Mouse (Mus musculus) liver, embryonic 12.5 days (tissue): ENCODE results near the gene Nisch. TPM values are rescaled to one million over a fixed set of nuclear protein-coding genes. Genes with fewer than 3 reads are reported as not detected.

Experiments
- polyA plus RNA-seq: library from polyadenylated mRNA; unstranded; fragments of >200 nt; fragmentation: Nextera tagmentation; extraction: Ambion mirVana; gene quantifications from 2 replicates; pipeline ENCODE4 v1.2.1, GENCODE M21; 2016

Nisch gene
- polyA plus RNA-seq, 1 experiment from 2014 or later, result 151 TPM

Other genes starting within 250 kb of the Nisch start
- 23.5 and 23.9 TPM in 2 replicates for gene Glt8d1, start 215.5 kb downstream of the Nisch start, polyA plus RNA-seq
- gene Spcs1, start 215.3 kb downstream of the Nisch start, polyA plus RNA-seq, result 296 and 308 TPM in 2 replicates
- gene Pbrm1, start 197.8 kb downstream of the Nisch start, polyA plus RNA-seq, result 94.9 and 95.8 TPM in 2 replicates
- 156 and 166 TPM in 2 replicates for gene Gnl3, start 197.8 kb downstream of the Nisch start, polyA plus RNA-seq
- gene Smim4, start 88.0 kb downstream of the Nisch start, polyA plus RNA-seq, result 95.4 and 103 TPM in 2 replicates
- 298 and 306 TPM in 2 replicates for gene Nt5dc2, start 85.9 kb downstream of the Nisch start, polyA plus RNA-seq
- 27.4 and 28.0 TPM in 2 replicates for gene Stab1, start 48.3 kb downstream of the Nisch start, polyA plus RNA-seq
- gene Tnnc1, start 8.6 kb downstream of the Nisch start, polyA plus RNA-seq, result 10.8 and 11.5 TPM in 2 replicates
- gene Sema3g, start 914 bp upstream of the Nisch start, polyA plus RNA-seq, result 0.04 and 0.18 TPM in 2 replicates
- 9.9 and 10.0 TPM in 2 replicates for gene Phf7, start 34.4 kb upstream of the Nisch start, polyA plus RNA-seq
- gene Bap1, start 34.5 kb upstream of the Nisch start, polyA plus RNA-seq, result 53.8 and 54.4 TPM in 2 replicates
- 0.48 and 0.57 TPM in 2 replicates for gene Dnah1, start 107.0 kb upstream of the Nisch start, polyA plus RNA-seq
- 24.1 and 24.5 TPM in 2 replicates for gene Capn7, start 119.7 kb upstream of the Nisch start, polyA plus RNA-seq
- gene Sh3bp5, start 219.1 kb upstream of the Nisch start, polyA plus RNA-seq, result 13.8 and 15.1 TPM in 2 replicates